Mouse (Mus musculus): ENCODE results near the gene Gfra1.
A peak's percentile ranks its signal among the peaks of the same experiment; 100 is the strongest.

The Gfra1 gene

GRCm38 (mm10) chr19:58455496-58456061 is at the start of gene Gfra1:
Gfra1 (minus strand) TSS chr19:58455909.
- peak; percentile 11 to 39 for DNase-seq (ENCODE audit: low spot score in 2 of 2)

GRCm38 (mm10) chr19:58500049-58500448 is 44.3 kb upstream of the Gfra1 start:
- no peak for DNase-seq (ENCODE audit: low spot score in 2 of 2)

DNA sequence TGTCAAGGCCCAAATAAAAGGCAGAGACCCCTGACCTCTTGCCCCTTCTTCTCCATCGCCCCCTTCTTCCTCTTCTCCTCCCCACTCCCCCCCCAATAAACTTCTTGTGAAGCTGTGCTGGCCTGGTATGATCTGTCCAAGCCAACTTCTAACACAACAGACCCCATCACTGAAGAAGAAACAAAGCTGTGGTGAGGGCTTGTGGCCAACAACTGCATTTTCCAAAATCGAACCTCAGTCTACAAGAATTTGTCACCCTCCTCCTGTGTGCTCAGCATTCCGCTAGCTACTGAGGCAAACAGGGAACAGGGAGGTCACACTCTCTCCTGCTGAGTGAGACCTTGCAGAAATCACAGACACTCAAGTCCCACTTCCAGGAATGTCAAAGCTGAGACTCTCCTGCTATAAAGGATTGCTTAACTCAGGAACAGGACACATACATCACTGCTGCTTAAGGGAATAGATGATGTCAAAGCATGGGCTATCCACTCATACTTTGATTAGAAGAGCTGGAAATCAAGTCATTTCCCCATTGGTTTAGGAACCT is 43.8 kb upstream of the Gfra1 start:
- no peak for DNase-seq (ENCODE audit: low spot score in 2 of 2)

DNA sequence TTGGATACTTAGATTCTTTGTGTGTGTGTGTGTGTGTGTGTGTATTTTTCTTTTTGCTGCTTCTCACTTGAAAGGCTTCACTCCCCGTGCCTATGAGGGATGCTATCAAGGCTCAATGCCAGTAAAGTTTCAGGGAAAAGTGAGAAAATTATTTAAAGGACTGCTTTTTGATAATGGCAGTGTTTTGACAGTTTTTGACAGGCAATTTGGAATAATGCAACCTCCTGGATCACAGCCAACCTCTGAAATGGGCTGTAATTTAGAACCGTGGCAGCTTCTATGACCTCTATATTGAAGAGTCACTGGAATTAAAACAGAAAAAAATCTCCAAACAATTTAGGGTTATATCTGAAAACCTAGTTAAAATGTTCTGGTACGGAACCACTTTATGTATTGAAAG is 41.4 kb upstream of the Gfra1 start:
- DNase-seq (ENCODE audit: low spot score in 2 of 2), result no peak

- no peak for DNase-seq (ENCODE audit: low spot score in 2 of 2)
These were observed 31.0 kb upstream of the Gfra1 start for GRCm38 (mm10) chr19:58486686-58487085.

DNA sequence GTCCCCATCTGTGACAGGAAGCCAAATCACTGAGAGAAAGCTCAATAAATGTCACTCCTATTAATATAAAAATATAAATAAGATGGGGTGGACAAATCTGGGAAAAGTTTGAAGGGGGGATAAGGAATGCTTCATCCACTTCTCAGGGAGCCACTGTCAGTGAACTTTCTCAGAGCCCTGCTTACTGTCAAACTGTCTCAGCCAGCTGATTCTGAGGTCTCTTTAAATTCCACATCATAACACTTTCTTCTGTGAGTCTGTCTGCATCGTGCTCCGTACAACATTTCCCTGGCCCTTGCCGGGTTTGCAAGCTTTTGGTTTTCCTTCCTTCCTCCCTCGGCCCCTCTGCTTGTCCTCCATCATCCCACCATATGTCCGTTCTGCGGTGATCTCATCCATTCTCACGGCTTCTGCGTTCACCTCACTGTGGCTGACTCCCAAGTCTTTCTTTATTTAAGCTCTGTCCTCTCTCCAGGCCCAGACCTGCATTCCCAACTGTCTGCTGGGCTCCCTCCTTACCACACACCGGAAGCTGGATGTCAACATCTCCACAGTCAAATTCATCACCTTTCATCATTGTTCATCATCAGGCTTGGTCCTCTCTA is 26.8 kb upstream of the Gfra1 start:
- no peak for DNase-seq (ENCODE audit: low spot score in 2 of 2)

- DNase-seq (ENCODE audit: low spot score in 2 of 2), result no peak
These were observed 18.5 kb upstream of the Gfra1 start for GRCm38 (mm10) chr19:58474251-58474650.

- DNase-seq (ENCODE audit: low spot score in 2 of 2), result peak; percentile 57 to 86
These were observed 13.7 kb upstream of the Gfra1 start for GRCm38 (mm10) chr19:58469421-58469820.

DNA sequence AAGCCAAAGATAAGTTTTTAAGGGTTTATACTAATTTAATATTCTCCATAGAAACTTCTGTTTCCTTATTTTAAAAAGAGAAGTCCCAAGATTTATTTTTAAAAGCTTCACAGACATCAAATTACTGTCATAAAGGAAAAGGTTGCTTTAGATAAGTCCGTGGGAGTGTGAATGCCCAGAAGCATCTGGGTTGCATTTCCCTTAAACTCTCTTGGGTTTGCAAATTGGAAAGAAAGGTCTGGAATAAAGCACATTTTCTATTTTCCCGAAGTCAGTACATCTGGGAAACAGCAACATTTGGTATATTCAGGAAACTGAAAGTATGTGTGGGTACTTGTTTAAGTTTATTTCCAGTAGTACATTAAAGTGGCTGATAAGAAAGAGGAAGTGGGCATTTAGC is 12.6 kb upstream of the Gfra1 start:
- no peak for DNase-seq (ENCODE audit: low spot score in 2 of 2)

DNA sequence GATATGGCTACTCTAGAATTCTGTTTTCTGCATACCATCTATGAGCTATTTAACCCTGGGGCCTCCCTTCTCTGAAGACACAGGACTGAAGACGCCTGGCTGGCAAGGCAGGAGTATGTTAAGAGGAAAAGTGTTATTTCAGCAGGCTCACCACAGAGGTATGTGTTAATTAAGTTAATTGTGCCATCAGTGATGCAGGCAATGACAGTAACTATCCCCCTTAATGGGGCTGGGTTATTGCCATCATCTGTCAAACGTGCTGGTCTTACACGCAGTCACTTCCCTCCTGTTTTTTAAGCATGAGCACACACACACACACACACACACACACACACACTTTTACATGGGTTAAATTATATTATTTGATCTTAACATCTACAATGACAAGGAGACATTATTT is 8.0 kb upstream of the Gfra1 start:
- no peak for DNase-seq (ENCODE audit: low spot score in 2 of 2)

GRCm38 (mm10) chr19:58460361-58461022 is 4.8 kb upstream of the Gfra1 start:
- DNase-seq (ENCODE audit: low spot score in 2 of 2), result no peak

- DNase-seq (ENCODE audit: low spot score in 2 of 2), result no peak
These were observed 867 bp upstream of the Gfra1 start for GRCm38 (mm10) chr19:58456491-58457061.

DNA sequence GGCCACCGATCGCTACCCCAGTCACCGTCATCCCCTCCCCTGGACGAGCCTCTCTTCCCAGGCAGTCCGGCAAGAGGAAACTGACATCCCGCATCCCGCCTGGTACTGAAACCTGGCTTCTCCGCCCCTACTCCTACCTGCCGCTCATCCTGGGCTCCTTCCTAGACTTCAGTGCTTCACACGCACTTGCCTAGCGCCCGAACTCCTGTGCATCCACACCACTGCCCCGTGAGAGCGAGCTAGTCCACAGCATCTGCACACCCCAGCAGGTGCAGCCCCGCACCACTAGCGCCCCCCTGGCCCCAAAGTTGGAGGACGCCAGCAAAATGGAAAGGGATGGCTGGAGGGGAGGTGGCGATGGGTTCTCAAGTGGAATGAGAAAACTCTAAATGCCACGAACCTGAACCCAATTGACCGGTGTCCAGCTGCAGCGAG is 631 bp downstream of the Gfra1 start:
- peak; percentile 16 to 40 for DNase-seq (ENCODE audit: low spot score in 2 of 2)

- peak; percentile 18 to 59 for DNase-seq (ENCODE audit: low spot score in 2 of 2)
These were observed 1.2 kb downstream of the Gfra1 start for GRCm38 (mm10) chr19:58454261-58455060.

- DNase-seq (ENCODE audit: low spot score in 2 of 2), result peak in 1 of 2 experiments; percentile 26
These were observed 2.1 kb downstream of the Gfra1 start for GRCm38 (mm10) chr19:58453581-58453980.

DNA sequence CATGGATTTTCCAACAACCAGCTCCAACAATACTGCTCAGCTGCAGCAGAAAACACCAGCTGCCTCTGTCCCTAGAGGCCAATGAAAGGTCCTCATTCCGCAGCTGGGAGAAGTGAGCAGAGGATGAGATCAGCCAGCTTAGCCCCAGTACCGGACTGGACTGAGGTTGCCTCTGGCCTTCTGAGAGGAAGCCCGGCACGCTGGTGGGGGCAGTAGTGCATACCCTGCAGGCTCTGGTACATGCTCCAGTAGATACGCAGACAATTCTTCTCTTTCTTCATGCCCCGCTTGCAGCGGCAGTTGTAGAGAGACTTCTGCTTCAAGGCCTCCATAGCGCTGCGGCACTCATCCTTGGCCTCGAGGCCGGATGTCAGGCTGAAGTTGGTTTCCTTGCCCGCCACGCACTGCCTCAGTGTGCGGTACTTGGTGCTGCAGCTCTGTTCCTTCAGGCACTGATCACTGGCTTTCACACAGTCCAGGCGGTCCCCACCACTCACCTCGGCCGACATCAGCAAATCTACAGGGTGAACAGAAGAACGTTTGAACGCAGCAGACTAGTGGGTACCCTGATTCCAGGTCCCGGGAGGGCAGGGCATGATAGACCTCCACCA is 2.7 kb downstream of the Gfra1 start:
- DNase-seq (ENCODE audit: low spot score in 2 of 2), result peak; percentile 15 to 45

DNA sequence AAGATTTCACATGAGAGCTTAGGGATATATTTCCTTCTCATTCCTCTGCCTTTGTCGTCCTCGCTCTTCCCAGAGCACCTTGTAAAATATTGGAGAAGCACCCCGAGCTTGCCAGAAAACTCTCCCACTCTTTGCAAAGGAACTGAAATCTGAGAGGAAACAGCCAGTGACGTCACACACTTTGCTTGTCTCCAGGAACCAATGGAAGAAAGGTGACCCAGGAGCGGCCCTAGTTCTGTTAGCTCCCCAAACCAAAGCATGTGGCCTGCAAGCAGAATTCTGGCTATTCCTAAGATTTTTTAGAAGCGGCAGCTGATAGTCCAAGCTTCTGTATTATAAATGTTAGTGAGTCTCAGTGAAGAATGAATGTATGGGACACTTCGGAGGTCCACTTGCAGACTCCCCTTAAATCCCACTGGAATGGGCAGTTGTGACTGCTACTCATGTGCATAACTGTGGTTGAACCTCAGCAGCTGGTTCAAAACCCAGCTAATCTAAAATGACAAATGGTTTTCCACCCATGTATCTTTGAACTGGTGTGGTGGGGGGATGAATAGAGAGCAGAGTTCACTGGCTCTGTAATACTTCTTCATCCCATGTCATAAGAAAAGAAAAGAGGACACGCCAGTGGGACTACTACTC is 3.4 kb downstream of the Gfra1 start:
- no peak for DNase-seq (ENCODE audit: low spot score in 2 of 2)

DNA sequence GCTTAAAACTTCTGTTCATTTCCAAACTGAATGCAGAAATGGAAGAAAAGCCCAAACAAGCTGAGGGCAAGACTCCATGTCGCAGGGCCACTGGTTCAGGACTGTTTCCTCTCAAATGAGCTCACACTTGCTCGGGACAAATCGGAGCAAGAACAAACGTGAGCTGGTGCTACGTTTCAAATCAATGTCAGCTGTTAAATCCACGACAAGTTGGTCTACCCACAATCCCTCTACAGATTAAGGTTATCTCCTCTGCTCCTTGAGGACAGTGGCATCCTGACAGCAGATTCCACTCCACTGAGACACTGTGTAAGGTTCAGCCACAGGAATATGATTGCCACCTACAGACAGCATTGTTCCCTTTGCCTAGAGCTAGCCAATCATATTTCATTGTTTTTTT is 4.4 kb downstream of the Gfra1 start:
- no peak for DNase-seq (ENCODE audit: low spot score in 2 of 2)

- no peak for DNase-seq (ENCODE audit: low spot score in 2 of 2)
These were observed 5.0 kb downstream of the Gfra1 start for GRCm38 (mm10) chr19:58450716-58451115.

GRCm38 (mm10) chr19:58442785-58443732 is 12.7 kb downstream of the Gfra1 start:
- DNase-seq (ENCODE audit: low spot score in 2 of 2), result no peak
